Mouse (Mus musculus): ENCODE measurements around the gene Fam19a2. TPM values are rescaled to one million over a fixed set of nuclear protein-coding genes. Genes with fewer than 3 reads are reported as not detected.

Gene Fam19a2
- polyA plus RNA-seq, 1 experiment, result 0.78 TPM

DNA sequence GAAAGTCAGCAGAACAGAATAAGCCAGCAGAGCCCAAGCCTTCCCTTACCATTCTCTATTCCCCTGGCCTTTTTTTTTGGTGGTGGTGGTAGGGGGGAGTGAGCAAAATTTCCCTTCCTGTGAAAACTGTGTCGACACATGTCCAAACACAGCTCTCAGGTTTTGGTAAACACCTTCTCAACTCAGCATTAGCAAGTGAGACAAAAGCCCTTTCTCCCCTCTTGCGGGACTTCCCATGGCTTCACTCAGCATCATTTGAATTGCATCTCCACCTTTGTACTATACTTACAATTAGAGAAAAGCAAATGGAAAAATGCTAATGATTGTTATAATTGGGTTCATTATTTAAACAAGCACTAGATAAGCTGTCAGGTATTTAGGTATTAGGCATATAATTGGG lies 119.5 kb downstream of the Fam19a2 start:
- Histone ChIP-seq H3K4me3 (ENCODE audit: control insufficient read depth, low read depth, low read length) (no peak overlapping the region), H3K4me1 (ENCODE audit: control insufficient read depth, insufficient read depth, low read length) (no peaks in the 10 kb centered on the region), H3K27me3 (ENCODE audit: control insufficient read depth, insufficient read depth, low read length) (no peaks in the 10 kb centered on the region), H3K36me3 (ENCODE audit: control insufficient read depth, insufficient read depth, low read length) (no peaks in the 10 kb centered on the region), H3K27ac (ENCODE audit: control insufficient read depth, insufficient read depth, low read depth, low read length) (no peak overlapping the region)
- no peak for TF ChIP-seq POLR2A (IDR thresholded peaks at IDR 0.05; ENCODE audit: control insufficient read depth, low read depth, low read length)
- TF ChIP-seq CTCF (IDR thresholded peaks at IDR 0.05; ENCODE audit: control insufficient read depth, insufficient read depth, insufficient replicate concordance, low read depth, low read length), result no peak

- no peak for TF ChIP-seq POLR2A (IDR thresholded peaks at IDR 0.05; ENCODE audit: control insufficient read depth, low read depth, low read length)
- TF ChIP-seq CTCF (IDR thresholded peaks at IDR 0.05; ENCODE audit: control insufficient read depth, insufficient read depth, insufficient replicate concordance, low read depth, low read length), result no peak
- no peak overlapping the region for H3K4me3 ChIP-seq (ENCODE audit: control insufficient read depth, low read depth, low read length)
- no peak overlapping the region for H3K27ac ChIP-seq (ENCODE audit: control insufficient read depth, insufficient read depth, low read depth, low read length)
- H3K27me3 ChIP-seq (ENCODE audit: control insufficient read depth, insufficient read depth, low read length), result no peaks in the 10 kb centered on the region
- H3K36me3 ChIP-seq (ENCODE audit: control insufficient read depth, insufficient read depth, low read length), result no peaks in the 10 kb centered on the region
- H3K4me1 ChIP-seq (ENCODE audit: control insufficient read depth, insufficient read depth, low read length), result no peaks in the 10 kb centered on the region
Observed at GRCm38 (mm10) chr10:123385641-123386040, 121.8 kb downstream of the Fam19a2 start.

DNA sequence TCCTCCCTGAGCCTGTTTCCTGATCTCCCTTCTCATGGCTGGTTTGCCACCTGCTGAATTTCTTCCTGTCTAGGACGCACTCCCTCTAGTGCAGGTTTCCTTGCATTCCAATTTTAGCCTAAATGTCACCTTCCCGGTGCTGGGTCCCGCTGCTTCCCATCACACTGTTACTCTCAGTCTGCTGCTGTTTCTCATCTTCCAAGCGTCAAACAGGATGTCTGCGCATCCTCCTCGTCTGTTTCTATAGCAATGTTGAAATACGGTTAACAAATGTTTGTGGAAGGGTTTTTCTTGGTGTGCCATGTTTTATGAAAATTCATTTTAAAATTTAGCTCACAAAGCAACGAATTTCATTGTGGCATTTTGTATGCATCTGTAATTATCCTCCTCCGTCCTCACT lies 131.6 kb downstream of the Fam19a2 start:
- H3K27me3 ChIP-seq (ENCODE audit: control insufficient read depth, insufficient read depth, low read length), result no peaks in the 10 kb centered on the region
- no peak overlapping the region for H3K4me3 ChIP-seq (ENCODE audit: control insufficient read depth, low read depth, low read length)
- H3K36me3 ChIP-seq (ENCODE audit: control insufficient read depth, insufficient read depth, low read length), result no peaks in the 10 kb centered on the region
- H3K27ac ChIP-seq (ENCODE audit: control insufficient read depth, insufficient read depth, low read depth, low read length), result no peak overlapping the region
- H3K4me1 ChIP-seq (ENCODE audit: control insufficient read depth, insufficient read depth, low read length), result no peaks in the 10 kb centered on the region
- no peak for TF ChIP-seq POLR2A (IDR thresholded peaks at IDR 0.05; ENCODE audit: control insufficient read depth, low read depth, low read length)
- TF ChIP-seq CTCF (IDR thresholded peaks at IDR 0.05; ENCODE audit: control insufficient read depth, insufficient read depth, insufficient replicate concordance, low read depth, low read length), result no peak

DNA sequence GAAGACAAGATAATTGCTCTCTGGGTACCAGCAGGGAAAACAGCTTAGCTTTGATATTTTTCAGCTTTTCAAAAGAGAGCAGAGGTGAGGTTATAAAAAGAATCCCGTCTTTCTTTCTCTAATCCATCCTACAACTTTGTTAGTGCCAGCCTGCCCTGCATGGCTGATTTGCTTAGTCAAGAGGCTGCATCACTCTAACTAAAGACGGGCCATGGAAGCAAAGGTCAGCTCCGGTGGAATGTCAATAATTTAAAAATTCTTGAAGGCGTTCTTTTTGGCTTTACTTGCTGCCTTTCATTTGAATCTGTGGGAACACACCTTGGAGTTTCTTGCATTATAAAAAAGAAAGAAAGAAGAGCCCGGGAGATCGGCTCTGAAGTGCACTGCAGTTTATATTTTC lies 134.3 kb downstream of the Fam19a2 start:
- Histone ChIP-seq H3K36me3 (ENCODE audit: control insufficient read depth, insufficient read depth, low read length) (no peaks in the 10 kb centered on the region), H3K4me3 (ENCODE audit: control insufficient read depth, low read depth, low read length) (no peak overlapping the region), H3K27me3 (ENCODE audit: control insufficient read depth, insufficient read depth, low read length) (no peaks in the 10 kb centered on the region), H3K4me1 (ENCODE audit: control insufficient read depth, insufficient read depth, low read length) (no peaks in the 10 kb centered on the region), H3K27ac (ENCODE audit: control insufficient read depth, insufficient read depth, low read depth, low read length) (no peak overlapping the region)
- TF ChIP-seq POLR2A (IDR thresholded peaks at IDR 0.05; ENCODE audit: control insufficient read depth, low read depth, low read length) (no peak), CTCF (IDR thresholded peaks at IDR 0.05; ENCODE audit: control insufficient read depth, insufficient read depth, insufficient replicate concordance, low read depth, low read length) (no peak)

- TF ChIP-seq POLR2A (IDR thresholded peaks at IDR 0.05; ENCODE audit: control insufficient read depth, low read depth, low read length), result no peak
- TF ChIP-seq CTCF (IDR thresholded peaks at IDR 0.05; ENCODE audit: control insufficient read depth, insufficient read depth, insufficient replicate concordance, low read depth, low read length), result no peak
- Histone ChIP-seq H3K27me3 (ENCODE audit: control insufficient read depth, insufficient read depth, low read length) (no peaks in the 10 kb centered on the region), H3K4me1 (ENCODE audit: control insufficient read depth, insufficient read depth, low read length) (no peaks in the 10 kb centered on the region), H3K27ac (ENCODE audit: control insufficient read depth, insufficient read depth, low read depth, low read length) (no peak overlapping the region), H3K4me3 (ENCODE audit: control insufficient read depth, low read depth, low read length) (no peak overlapping the region), H3K36me3 (ENCODE audit: control insufficient read depth, insufficient read depth, low read length) (no peaks in the 10 kb centered on the region)
Observed at GRCm38 (mm10) chr10:123401188-123401587, 137.4 kb downstream of the Fam19a2 start.

GRCm38 (mm10) chr10:123402460-123402859 lies 138.7 kb downstream of the Fam19a2 start:
- no peaks in the 10 kb centered on the region for H3K36me3 ChIP-seq (ENCODE audit: control insufficient read depth, insufficient read depth, low read length)

GRCm38 (mm10) chr10:123414953-123415352 lies 151.2 kb downstream of the Fam19a2 start:
- Histone ChIP-seq H3K4me3 (ENCODE audit: control insufficient read depth, low read depth, low read length) (no peak overlapping the region), H3K27ac (ENCODE audit: control insufficient read depth, insufficient read depth, low read depth, low read length) (no peak overlapping the region), H3K4me1 (ENCODE audit: control insufficient read depth, insufficient read depth, low read length) (no peaks in the 10 kb centered on the region), H3K36me3 (ENCODE audit: control insufficient read depth, insufficient read depth, low read length) (no peaks in the 10 kb centered on the region), H3K27me3 (ENCODE audit: control insufficient read depth, insufficient read depth, low read length) (no peaks in the 10 kb centered on the region)
- TF ChIP-seq CTCF (IDR thresholded peaks at IDR 0.05; ENCODE audit: control insufficient read depth, insufficient read depth, insufficient replicate concordance, low read depth, low read length) (no peak), POLR2A (IDR thresholded peaks at IDR 0.05; ENCODE audit: control insufficient read depth, low read depth, low read length) (no peak)

More at GRCm38 (mm10) chr10:123402460-123402859, 138.7 kb downstream of the Fam19a2 start:
- Histone ChIP-seq H3K27ac (ENCODE audit: control insufficient read depth, insufficient read depth, low read depth, low read length) (no peak overlapping the region), H3K4me1 (ENCODE audit: control insufficient read depth, insufficient read depth, low read length) (no peaks in the 10 kb centered on the region), H3K27me3 (ENCODE audit: control insufficient read depth, insufficient read depth, low read length) (no peaks in the 10 kb centered on the region), H3K4me3 (ENCODE audit: control insufficient read depth, low read depth, low read length) (no peak overlapping the region)
- TF ChIP-seq CTCF (IDR thresholded peaks at IDR 0.05; ENCODE audit: control insufficient read depth, insufficient read depth, insufficient replicate concordance, low read depth, low read length) (no peak), POLR2A (IDR thresholded peaks at IDR 0.05; ENCODE audit: control insufficient read depth, low read depth, low read length) (no peak)

GRCm38 (mm10) chr10:123416024-123416423 lies 152.2 kb downstream of the Fam19a2 start:
- TF ChIP-seq CTCF (IDR thresholded peaks at IDR 0.05; ENCODE audit: control insufficient read depth, insufficient read depth, insufficient replicate concordance, low read depth, low read length) (no peak), POLR2A (IDR thresholded peaks at IDR 0.05; ENCODE audit: control insufficient read depth, low read depth, low read length) (no peak)
- Histone ChIP-seq H3K4me3 (ENCODE audit: control insufficient read depth, low read depth, low read length) (no peak overlapping the region), H3K4me1 (ENCODE audit: control insufficient read depth, insufficient read depth, low read length) (no peaks in the 10 kb centered on the region), H3K27ac (ENCODE audit: control insufficient read depth, insufficient read depth, low read depth, low read length) (no peak overlapping the region), H3K36me3 (ENCODE audit: control insufficient read depth, insufficient read depth, low read length) (no peaks in the 10 kb centered on the region), H3K27me3 (ENCODE audit: control insufficient read depth, insufficient read depth, low read length) (no peaks in the 10 kb centered on the region)
